Mouse (Mus musculus) MEL (cell line): ENCODE results near the gene Col6a3.

Source experiments
- BHLHE40 ChIP-seq: IDR thresholded peaks from 2 replicates; pipeline ENCODE4 v1.6.1; 2012; ENCODE audit warnings: low read depth, mild to moderate bottlenecking, inconsistent platforms, low read length, improper control_type of control experiment, borderline replicate concordance
- CHD1 ChIP-seq: IDR thresholded peaks from 2 replicates; pipeline ENCODE4 v1.6.1; 2012; ENCODE audit warnings: low read depth, mild to moderate bottlenecking, inconsistent platforms, low read length, improper control_type of control experiment
- CHD2 ChIP-seq: IDR thresholded peaks from 2 replicates; pipeline ENCODE4 v1.6.1; 2011; ENCODE audit warnings: low read length, improper control_type of control experiment
- CTCF ChIP-seq, 3 experiments: IDR thresholded peaks in 2 of 3; conservative IDR thresholded peaks in 1 of 3; 2 replicates each; pipeline ENCODE4 v1.5.1; 2011 to 2012; ENCODE audit warnings: low read length in 3 of 3, low read depth in 2 of 3, mild to moderate bottlenecking in 2 of 3, improper control_type of control experiment in 1 of 3, inconsistent platforms in 1 of 3, mixed read lengths in 1 of 3, moderate library complexity in 1 of 3; ENCODE audit not compliant: control insufficient read depth in 1 of 3, insufficient read depth in 1 of 3, poor library complexity in 1 of 3, severe bottlenecking in 1 of 3
- E2F4 ChIP-seq: IDR thresholded peaks from 2 replicates; pipeline ENCODE4 v1.6.1; 2011; ENCODE audit warnings: low read depth, low read length, improper control_type of control experiment, borderline replicate concordance
- EP300 ChIP-seq, 2 experiments: IDR thresholded peaks; 2 replicates each; pipeline ENCODE4 v1.6.1; 2011; ENCODE audit warnings: improper control_type of control experiment in 2 of 2, low read length in 2 of 2, low read depth in 1 of 2, mild to moderate bottlenecking in 1 of 2
- ETS1 ChIP-seq: IDR thresholded peaks from 2 replicates; pipeline ENCODE4 v1.6.1; 2012; ENCODE audit warnings: low read depth, mild to moderate bottlenecking, inconsistent platforms, low read length, improper control_type of control experiment, moderate library complexity
- KAT2A ChIP-seq: conservative IDR thresholded peaks from 2 replicates; pipeline ENCODE4 v1.6.1; 2012; ENCODE audit warnings: low read depth, low read length, improper control_type of control experiment, inconsistent platforms
- POLR2A ChIP-seq, 2 experiments: IDR thresholded peaks; 2 replicates each; pipeline ENCODE4 v1.6.1; 2011 to 2012; ENCODE audit warnings: low read length in 2 of 2, mild to moderate bottlenecking in 2 of 2, control low read depth in 1 of 2, improper control_type of control experiment in 1 of 2, low read depth in 1 of 2, moderate library complexity in 1 of 2; ENCODE audit not compliant: control insufficient read depth in 1 of 2, insufficient read depth in 1 of 2, poor library complexity in 1 of 2
- SIN3A ChIP-seq: IDR thresholded peaks from 2 replicates; pipeline ENCODE4 v1.6.1; 2012; ENCODE audit warnings: low read length, improper control_type of control experiment, inconsistent platforms
- SMC3 ChIP-seq: IDR thresholded peaks from 2 replicates; pipeline ENCODE4 v1.6.1; 2011; ENCODE audit warnings: low read depth, low read length, improper control_type of control experiment

GRCm38 (mm10) chr1:90855880-90856279, 12.1 kb upstream of the Col6a3 start:
- TF ChIP-seq CTCF (IDR thresholded peaks at IDR 0.05 in 2 of 3, conservative IDR thresholded peaks at IDR 0.05 in 1 of 3; ENCODE audit: control insufficient read depth in 1 of 3, insufficient read depth in 1 of 3, low read depth in 2 of 3, low read length in 3 of 3, poor library complexity in 1 of 3, severe bottlenecking in 1 of 3) (no peak), POLR2A (IDR thresholded peaks at IDR 0.05; ENCODE audit: control insufficient read depth in 1 of 2, insufficient read depth in 1 of 2, low read depth in 1 of 2, low read length in 2 of 2, poor library complexity in 1 of 2) (no peak), CHD2 (no peak), E2F4 (no peak), CHD1 (no peak), EP300 (IDR thresholded peaks at IDR 0.05; ENCODE audit: low read depth in 1 of 2, low read length in 2 of 2) (no peak), KAT2A (no peak), SMC3 (no peak), SIN3A (no peak), BHLHE40 (no peak), ETS1 (no peak)
